Mouse (Mus musculus): ENCODE measurements at regions not wholly inside any gene's neighbourhood (a gene's known extent, or its start where the extent isn't known, plus 50 kb on each side); places are given as distances from the start of the nearest gene placed in this dataset.
"Not testable (repeated sequence)": the region's sequence is repeated elsewhere in the genome, so short reads cannot be mapped to it uniquely, and the experiment has no call there.

GRCm38 (mm10) chr10:126291765-126292164 lies 325.8 kb downstream of the Lrig3 start:
- no peak for DNase-seq (ENCODE audit: extremely low read depth)
- no peak for TF ChIP-seq USF2 (conservative IDR thresholded peaks at IDR 0.05; ENCODE audit: low read depth, low read length)
- no peak for TF ChIP-seq ELF1 (IDR thresholded peaks at IDR 0.05; ENCODE audit: low read depth, low read length)
- no peak for TF ChIP-seq CHD1 (IDR thresholded peaks at IDR 0.05; ENCODE audit: low read depth, low read length)
- no peak for TF ChIP-seq MAX (IDR thresholded peaks at IDR 0.05; ENCODE audit: low read length)
- TF ChIP-seq ZKSCAN1 (IDR thresholded peaks at IDR 0.05; ENCODE audit: borderline replicate concordance, low read depth, low read length) = no peak
- no peak for TF ChIP-seq USF1 (IDR thresholded peaks at IDR 0.05; ENCODE audit: low read depth, low read length)
- no peak for TF ChIP-seq UBTF (IDR thresholded peaks at IDR 0.05; ENCODE audit: low read depth, low read length)
- no peak for TF ChIP-seq ETS1 (conservative IDR thresholded peaks at IDR 0.05; ENCODE audit: low read depth, low read length)
- no peak for TF ChIP-seq JUN (IDR thresholded peaks at IDR 0.05; ENCODE audit: insufficient read depth, low read depth, low read length)
- TF ChIP-seq GABPA (IDR thresholded peaks at IDR 0.05; ENCODE audit: insufficient replicate concordance, low read depth, low read length) = no peak
- no peak for TF ChIP-seq PAX5 (IDR thresholded peaks at IDR 0.05; ENCODE audit: low read length)
- no peak for TF ChIP-seq ZMIZ1 (IDR thresholded peaks at IDR 0.05; ENCODE audit: low read depth, low read length)
- TF ChIP-seq SIN3A (IDR thresholded peaks at IDR 0.05; ENCODE audit: low read length) = no peak
- no peak for TF ChIP-seq POLR2A (IDR thresholded peaks at IDR 0.05; ENCODE audit: low read depth, low read length)
- no peak for TF ChIP-seq MYC (IDR thresholded peaks at IDR 0.05; ENCODE audit: low read depth, low read length)
- Histone ChIP-seq H3K27ac (ENCODE audit: insufficient read depth, low read depth) (no peak overlapping the region), H3K4me2 (ENCODE audit: insufficient read depth, low read depth, poor library complexity, severe bottlenecking) (no peak overlapping the region), H3K9me3 (replicated peaks; ENCODE audit: low read length) (peaks cover 29% of the 10 kb centered on the region), H3K9ac (ENCODE audit: insufficient read depth, low read depth) (no peak overlapping the region), H3K4me3 (replicated peaks in 1 of 3; ENCODE audit: low read depth in 2 of 3, low read length in 2 of 3, poor library complexity in 1 of 3) (no peak overlapping the region), H3K36me3 (replicated peaks in 1 of 2; ENCODE audit: control insufficient read depth in 1 of 2, insufficient read depth in 1 of 2, low read length in 1 of 2) (no peaks in the 10 kb centered on the region), H3K79me2 (replicated peaks; ENCODE audit: control insufficient read depth, extremely low read depth, insufficient read depth, poor library complexity, severe bottlenecking) (no peaks in the 10 kb centered on the region), H3K27me3 (replicated peaks) (no peaks in the 10 kb centered on the region), H3K4me1 (ENCODE audit: control insufficient read depth in 1 of 2, insufficient read depth in 2 of 2) (no peaks in the 10 kb centered on the region)
- in situ Hi-C loops (cut with MboI; ENCODE audit: low pct_ligation_motif_present, low pct_unique_long_range_greater_than_20kb, low sequenced_read_pairs) = no loop called here
- dilution Hi-C loops (cut with MboI; ENCODE audit: extremely low pct_ligation_motif_present, extremely low pct_unique_long_range_greater_than_20kb, low sequenced_read_pairs) = no loop called here

GRCm38 (mm10) chr10:126285096-126285495 lies 319.1 kb downstream of the Lrig3 start:
- in situ Hi-C loops (cut with MboI; ENCODE audit: low pct_ligation_motif_present, low pct_unique_long_range_greater_than_20kb, low sequenced_read_pairs); dilution Hi-C loops (cut with MboI; ENCODE audit: extremely low pct_ligation_motif_present, extremely low pct_unique_long_range_greater_than_20kb, low sequenced_read_pairs); H3K4me3 ChIP-seq (replicated peaks in 1 of 3; ENCODE audit: low read depth in 2 of 3, low read length in 2 of 3, poor library complexity in 1 of 3); H3K36me3 ChIP-seq (replicated peaks in 1 of 2; ENCODE audit: control insufficient read depth in 1 of 2, insufficient read depth in 1 of 2, low read length in 1 of 2); H3K4me1 ChIP-seq (ENCODE audit: control insufficient read depth in 1 of 2, insufficient read depth in 2 of 2); H3K27me3 ChIP-seq (replicated peaks); H3K4me2 ChIP-seq (ENCODE audit: insufficient read depth, low read depth, poor library complexity, severe bottlenecking); H3K79me2 ChIP-seq (replicated peaks; ENCODE audit: control insufficient read depth, extremely low read depth, insufficient read depth, poor library complexity, severe bottlenecking); H3K9ac ChIP-seq (ENCODE audit: insufficient read depth, low read depth); H3K27ac ChIP-seq (ENCODE audit: insufficient read depth, low read depth); DNase-seq (ENCODE audit: extremely low read depth): not testable (repeated sequence)
- H3K9me3 ChIP-seq (replicated peaks; ENCODE audit: low read length) = peaks cover 34% of the 10 kb centered on the region

GRCm38 (mm10) chr10:126270376-126270775 lies 304.4 kb downstream of the Lrig3 start:
- dilution Hi-C loops (cut with MboI; ENCODE audit: extremely low pct_ligation_motif_present, extremely low pct_unique_long_range_greater_than_20kb, low sequenced_read_pairs) = no loop called here
- no peaks in the 10 kb centered on the region for H3K27me3 ChIP-seq (replicated peaks)
- H3K9ac ChIP-seq (ENCODE audit: insufficient read depth, low read depth) = no peak overlapping the region
- in situ Hi-C loops (cut with MboI; ENCODE audit: low pct_ligation_motif_present, low pct_unique_long_range_greater_than_20kb, low sequenced_read_pairs) = no loop called here
- DNase-seq (ENCODE audit: extremely low read depth) = no peak
- H3K4me2 ChIP-seq (ENCODE audit: insufficient read depth, low read depth, poor library complexity, severe bottlenecking) = no peak overlapping the region
- no peak for TF ChIP-seq MXI1 (IDR thresholded peaks at IDR 0.05; ENCODE audit: low read depth, low read length)
- TF ChIP-seq MEF2A (IDR thresholded peaks at IDR 0.05; ENCODE audit: borderline replicate concordance, low read depth, low read length) = no peak
- TF ChIP-seq CHD1 (IDR thresholded peaks at IDR 0.05; ENCODE audit: low read depth, low read length) = no peak
- TF ChIP-seq PAX5 (IDR thresholded peaks at IDR 0.05; ENCODE audit: low read length) = no peak
- TF ChIP-seq HCFC1 (IDR thresholded peaks at IDR 0.05; ENCODE audit: low read depth, low read length) = no peak
- TF ChIP-seq RCOR1 (conservative IDR thresholded peaks at IDR 0.05; ENCODE audit: low read depth, low read length) = no peak
- no peak for TF ChIP-seq EP300 (IDR thresholded peaks at IDR 0.05; ENCODE audit: low read length)
- TF ChIP-seq MAFK (IDR thresholded peaks at IDR 0.05; ENCODE audit: insufficient replicate concordance, low read length) = no peak
- no peak for TF ChIP-seq USF2 (conservative IDR thresholded peaks at IDR 0.05; ENCODE audit: low read depth, low read length)
- TF ChIP-seq USF1 (IDR thresholded peaks at IDR 0.05; ENCODE audit: low read depth, low read length) = no peak
- no peak overlapping the region for H3K27ac ChIP-seq (ENCODE audit: insufficient read depth, low read depth)
- peaks cover 61% of the 10 kb centered on the region for H3K9me3 ChIP-seq (replicated peaks; ENCODE audit: low read length)
- no peaks in the 10 kb centered on the region for H3K79me2 ChIP-seq (replicated peaks; ENCODE audit: control insufficient read depth, extremely low read depth, insufficient read depth, poor library complexity, severe bottlenecking)
- H3K36me3 ChIP-seq (replicated peaks in 1 of 2; ENCODE audit: control insufficient read depth in 1 of 2, insufficient read depth in 1 of 2, low read length in 1 of 2) = no peaks in the 10 kb centered on the region
- no peaks in the 10 kb centered on the region for H3K4me1 ChIP-seq (ENCODE audit: control insufficient read depth in 1 of 2, insufficient read depth in 2 of 2)
- no peak overlapping the region for H3K4me3 ChIP-seq (replicated peaks in 1 of 3; ENCODE audit: low read depth in 2 of 3, low read length in 2 of 3, poor library complexity in 1 of 3)
